Mouse (Mus musculus): ENCODE results near the gene Ssbp2.

Ssbp2 gene

DNA sequence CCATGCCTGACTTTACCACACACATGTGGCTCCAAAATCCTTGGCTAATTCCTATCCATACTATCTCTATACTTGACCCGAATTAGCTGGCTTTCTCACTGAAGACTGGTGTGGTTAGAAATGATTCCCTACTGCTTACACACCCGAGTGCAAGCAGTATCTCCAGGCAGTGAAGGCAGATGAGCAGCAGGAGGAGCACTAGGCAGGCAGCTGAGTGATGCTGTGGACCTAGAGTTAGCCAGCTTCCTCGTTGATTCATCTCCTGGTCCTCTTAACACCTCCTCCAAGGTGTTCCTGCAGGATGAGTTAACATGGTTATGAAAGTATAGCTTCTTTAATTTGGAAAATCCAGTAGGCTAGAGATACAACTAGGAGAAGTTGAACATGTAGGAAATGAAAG lies 213.2 kb downstream of the Ssbp2 start:
- in situ Hi-C loops (cut with MboI; ENCODE audit: low pct_unique_long_range_greater_than_20kb in 1 of 2, low sequenced_read_pairs in 2 of 2, unreplicated experiment in 1 of 2), result no loop called here

DNA sequence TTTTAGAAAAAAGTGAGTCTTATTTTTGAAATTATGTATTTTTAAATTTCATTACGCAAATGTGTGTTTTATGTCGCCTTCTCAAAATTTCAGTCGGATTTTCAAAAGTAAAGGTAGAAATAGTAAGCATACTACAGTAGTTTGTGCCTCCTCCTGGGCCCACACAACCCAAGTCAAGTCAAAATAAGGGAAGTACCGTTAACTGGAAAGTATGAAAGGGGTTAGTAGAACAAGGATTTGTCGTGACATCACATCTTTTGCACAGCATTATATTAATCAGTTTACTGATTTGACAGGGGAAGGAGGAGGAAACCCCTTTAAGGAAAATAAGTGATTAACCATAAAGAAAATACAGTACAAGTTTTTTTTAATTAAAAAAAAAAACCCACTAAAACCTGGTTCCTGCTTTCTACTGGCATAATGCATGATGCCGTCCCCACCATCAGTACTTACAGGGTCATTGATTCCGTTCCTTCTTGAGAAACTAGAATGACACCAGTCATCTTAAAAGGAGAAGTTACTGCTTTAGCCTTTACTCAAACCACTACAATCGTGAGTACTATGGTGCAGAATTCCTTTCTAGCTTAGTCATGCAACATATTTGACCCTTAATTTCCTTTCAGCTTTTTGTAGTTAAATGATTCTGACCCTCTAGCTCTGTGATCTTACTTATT lies 220.8 kb downstream of the Ssbp2 start:
- in situ Hi-C loops (cut with MboI; ENCODE audit: low pct_unique_long_range_greater_than_20kb in 1 of 2, low sequenced_read_pairs in 2 of 2, unreplicated experiment in 1 of 2), result loop anchor here in 1 of 2 experiments (25.0 kb wide), 1 partner anchor 744 kb away; no protein-coding TSS in a partner anchor

DNA sequence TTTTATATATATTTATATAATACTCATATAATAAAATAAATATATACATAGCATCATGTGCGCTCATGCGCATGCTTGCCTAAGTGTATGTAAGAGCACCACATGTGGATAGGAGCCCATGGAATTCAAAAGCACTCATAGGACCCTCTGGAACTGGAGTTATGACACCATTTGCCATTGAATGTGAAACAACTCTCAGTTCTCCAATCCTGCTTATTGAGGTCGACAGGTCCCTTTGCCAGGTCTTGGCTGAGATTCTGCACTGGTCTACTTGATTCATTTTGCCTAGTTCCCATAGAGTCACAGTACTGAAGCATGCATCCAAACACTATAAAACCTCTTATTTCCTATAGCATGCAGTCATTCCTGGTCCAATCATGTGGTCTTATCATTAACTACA lies 221.4 kb downstream of the Ssbp2 start:
- in situ Hi-C loops (cut with MboI; ENCODE audit: low pct_unique_long_range_greater_than_20kb in 1 of 2, low sequenced_read_pairs in 2 of 2, unreplicated experiment in 1 of 2), result loop anchor here in 1 of 2 experiments (25.0 kb wide), 1 partner anchor 744 kb away; no protein-coding TSS in a partner anchor

DNA sequence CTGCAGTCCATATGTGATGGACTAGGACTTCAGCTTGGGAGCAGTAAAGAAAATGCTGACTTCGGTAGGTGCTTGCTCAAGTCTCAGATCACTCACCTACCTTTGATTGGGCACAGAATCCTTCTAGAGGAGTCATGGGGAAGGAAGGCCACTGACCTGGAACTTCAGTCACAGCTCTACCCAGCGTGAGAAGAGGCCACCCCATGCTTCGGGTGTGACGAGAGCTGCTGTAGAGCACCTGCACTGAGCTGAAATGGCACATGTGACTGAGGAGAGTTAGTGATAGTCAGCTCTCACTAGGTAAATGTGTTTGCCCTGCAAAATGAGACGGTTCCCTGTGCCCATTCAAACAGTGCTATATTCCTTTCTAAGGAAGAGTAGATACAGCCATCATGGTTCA lies 230.0 kb downstream of the Ssbp2 start:
- in situ Hi-C loops (cut with MboI; ENCODE audit: low pct_unique_long_range_greater_than_20kb in 1 of 2, low sequenced_read_pairs in 2 of 2, unreplicated experiment in 1 of 2), result loop anchor here in 1 of 2 experiments (25.0 kb wide), 1 partner anchor 753 kb away; no protein-coding TSS in a partner anchor

DNA sequence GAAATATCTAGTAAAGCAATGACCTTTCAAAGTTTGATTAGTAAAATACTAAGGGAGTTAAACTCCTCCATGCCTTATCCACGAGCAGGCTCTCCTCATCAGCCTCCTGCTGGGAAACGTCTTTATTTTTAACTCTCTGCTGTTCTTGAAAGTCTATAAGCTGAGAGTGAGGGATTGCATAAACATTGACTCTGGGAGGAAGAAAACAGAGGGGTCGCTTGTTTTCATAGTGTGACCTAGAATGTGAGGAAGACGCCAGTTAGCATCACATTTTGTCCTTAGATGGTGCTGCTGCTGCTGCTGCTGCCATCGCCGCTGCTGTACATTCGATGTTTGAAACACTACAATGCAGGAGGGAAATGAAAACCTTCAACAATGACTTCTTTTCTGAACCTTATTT lies 233.5 kb downstream of the Ssbp2 start:
- in situ Hi-C loops (cut with MboI; ENCODE audit: low pct_unique_long_range_greater_than_20kb in 1 of 2, low sequenced_read_pairs in 2 of 2, unreplicated experiment in 1 of 2), result loop anchor here in 1 of 2 experiments (25.0 kb wide), 1 partner anchor 756 kb away; no protein-coding TSS in a partner anchor

DNA sequence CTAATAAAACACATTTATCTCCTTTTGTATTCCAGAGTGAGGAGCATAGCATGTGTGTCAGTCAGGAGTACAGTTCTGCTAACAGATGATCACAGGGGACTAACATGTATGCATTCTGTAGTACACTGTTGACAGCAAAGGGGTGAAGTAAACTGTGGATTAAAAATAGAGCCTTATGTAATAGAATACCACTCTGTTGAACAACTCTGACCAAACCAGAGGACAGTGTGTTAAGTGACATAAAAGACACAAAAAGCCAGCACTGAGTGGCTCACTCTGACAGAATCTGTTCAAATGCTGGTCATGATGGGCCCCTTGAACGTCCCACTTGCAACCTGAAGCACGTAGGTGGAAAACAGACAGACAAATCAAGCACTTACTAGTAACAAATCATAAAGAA lies 235.3 kb downstream of the Ssbp2 start:
- in situ Hi-C loops (cut with MboI; ENCODE audit: low pct_unique_long_range_greater_than_20kb in 1 of 2, low sequenced_read_pairs in 2 of 2, unreplicated experiment in 1 of 2), result loop anchor here in 1 of 2 experiments (25.0 kb wide), 1 partner anchor 758 kb away; no protein-coding TSS in a partner anchor

DNA sequence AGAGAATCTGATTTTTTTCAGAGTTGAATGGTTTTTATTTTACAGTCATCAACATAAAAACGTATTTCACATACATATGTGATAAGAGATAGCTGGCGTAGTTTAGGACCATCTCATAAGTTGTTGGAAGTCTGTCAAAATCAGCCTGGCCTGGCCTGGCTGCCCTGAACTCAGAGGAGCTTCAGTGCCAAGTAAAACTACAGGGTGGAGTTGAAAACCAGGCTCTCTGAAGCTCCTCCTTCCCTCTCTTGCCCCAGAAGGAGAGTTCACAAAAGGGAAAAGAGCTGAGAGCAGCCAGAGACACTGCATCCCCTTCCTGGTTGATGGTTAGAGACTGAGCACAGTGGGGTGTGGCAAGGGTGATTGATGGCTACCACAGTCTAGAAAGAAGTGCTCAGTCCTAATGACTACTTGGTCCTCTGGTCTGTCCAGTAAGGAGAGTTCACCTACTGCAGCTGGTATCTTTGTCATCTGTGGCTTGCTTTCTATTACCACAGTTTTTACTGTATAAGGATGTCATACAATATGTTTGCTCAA lies 236.1 kb downstream of the Ssbp2 start:
- in situ Hi-C loops (cut with MboI; ENCODE audit: low pct_unique_long_range_greater_than_20kb in 1 of 2, low sequenced_read_pairs in 2 of 2, unreplicated experiment in 1 of 2), result loop anchor here in 1 of 2 experiments (25.0 kb wide), 1 partner anchor 759 kb away; no protein-coding TSS in a partner anchor

DNA sequence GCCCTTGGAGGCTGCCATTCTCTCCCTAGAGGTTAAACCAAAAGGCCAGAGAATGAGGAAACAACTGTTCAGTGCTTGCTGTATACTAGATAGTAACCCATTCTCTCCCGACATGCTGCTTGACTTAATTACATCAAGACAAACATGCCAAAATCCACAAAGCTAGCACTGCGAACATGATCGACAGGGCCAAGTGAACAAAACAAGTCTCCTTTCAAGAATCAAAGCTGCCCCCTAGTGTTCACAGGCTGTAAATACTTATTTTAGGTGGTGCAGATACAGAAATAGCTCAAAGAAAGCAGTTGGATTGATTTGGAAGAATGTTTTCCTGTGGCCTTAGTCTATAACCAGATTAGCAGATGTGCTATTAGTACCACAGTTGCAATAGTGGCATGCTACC lies 236.9 kb downstream of the Ssbp2 start:
- in situ Hi-C loops (cut with MboI; ENCODE audit: low pct_unique_long_range_greater_than_20kb in 1 of 2, low sequenced_read_pairs in 2 of 2, unreplicated experiment in 1 of 2), result loop anchor here in 1 of 2 experiments (25.0 kb wide), 1 partner anchor 760 kb away; no protein-coding TSS in a partner anchor

DNA sequence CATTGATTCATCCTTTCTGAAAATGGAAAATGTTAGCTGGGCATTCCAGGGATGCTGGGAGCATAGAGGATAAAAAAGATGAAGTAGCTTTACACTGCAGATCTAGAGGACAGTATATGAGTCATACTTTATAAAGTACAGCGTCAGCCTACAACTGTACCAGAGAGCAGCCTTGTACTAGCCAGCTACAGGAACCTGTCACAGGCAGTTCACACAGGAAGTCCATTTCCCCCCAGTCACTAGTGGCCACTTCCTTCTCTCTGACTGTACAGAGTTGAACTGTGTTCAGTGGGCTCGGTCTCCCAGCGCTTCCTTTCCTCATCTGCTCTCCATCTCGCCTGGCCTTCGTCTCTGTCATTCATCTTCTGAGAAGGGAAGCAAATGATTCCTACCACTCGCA lies 242.3 kb downstream of the Ssbp2 start:
- in situ Hi-C loops (cut with MboI; ENCODE audit: low pct_unique_long_range_greater_than_20kb in 1 of 2, low sequenced_read_pairs in 2 of 2, unreplicated experiment in 1 of 2), result no loop called here

GRCm38 (mm10) chr13:91719487-91719886 lies 259.4 kb downstream of the Ssbp2 start:
- in situ Hi-C loops (cut with MboI; ENCODE audit: low pct_unique_long_range_greater_than_20kb in 1 of 2, low sequenced_read_pairs in 2 of 2, unreplicated experiment in 1 of 2), result no loop called here

DNA sequence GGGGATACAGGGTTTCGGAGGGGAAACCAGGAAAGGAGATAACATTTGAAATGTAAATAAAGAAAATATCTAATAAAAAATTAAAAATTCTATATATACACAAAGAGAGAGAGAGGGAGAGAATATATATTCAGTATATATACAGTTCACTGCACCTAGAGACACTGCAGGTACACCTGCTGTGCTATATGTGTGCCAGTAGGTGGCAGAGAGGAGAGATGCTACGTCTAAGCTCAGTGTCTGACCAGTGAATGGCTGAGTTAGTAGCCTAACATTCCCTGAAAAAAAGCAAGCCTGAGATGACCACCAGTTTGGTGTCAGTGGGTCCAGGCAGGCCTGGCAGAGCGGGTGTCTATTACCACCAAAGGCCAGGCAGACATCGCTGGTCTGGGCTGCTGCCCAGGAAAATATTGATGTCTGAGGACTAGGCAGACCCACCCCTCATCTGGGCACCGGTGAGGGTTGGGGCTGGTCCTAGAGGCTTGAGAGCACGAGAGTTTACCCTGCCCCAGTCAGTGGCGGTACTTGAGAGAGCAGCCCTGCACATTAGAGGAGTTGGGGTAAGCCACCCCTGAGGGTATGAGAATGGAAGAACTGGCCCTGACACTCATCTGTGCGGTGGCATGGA lies 263.1 kb downstream of the Ssbp2 start:
- in situ Hi-C loops (cut with MboI; ENCODE audit: low pct_unique_long_range_greater_than_20kb in 1 of 2, low sequenced_read_pairs in 2 of 2, unreplicated experiment in 1 of 2), result no loop called here

DNA sequence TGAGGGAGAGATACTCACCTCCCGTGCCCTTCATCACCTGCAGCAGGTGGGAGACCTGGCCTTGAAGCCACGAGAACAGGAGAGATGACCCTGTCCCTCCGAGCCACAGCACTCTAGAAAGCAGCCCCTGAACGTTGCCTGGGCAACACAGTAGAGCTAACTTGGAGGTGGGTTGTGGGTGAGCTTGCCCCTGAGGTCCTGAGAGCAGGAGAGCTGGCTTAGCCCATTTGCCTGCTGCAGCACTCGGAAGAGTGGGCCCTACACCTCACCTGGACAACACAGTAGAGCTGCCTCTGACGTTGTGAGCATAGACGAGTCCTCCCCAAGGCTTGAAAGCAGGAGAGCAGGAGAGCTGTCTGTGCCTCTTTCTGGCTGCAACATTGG lies 263.6 kb downstream of the Ssbp2 start:
- in situ Hi-C loops (cut with MboI; ENCODE audit: low pct_unique_long_range_greater_than_20kb in 1 of 2, low sequenced_read_pairs in 2 of 2, unreplicated experiment in 1 of 2), result no loop called here

DNA sequence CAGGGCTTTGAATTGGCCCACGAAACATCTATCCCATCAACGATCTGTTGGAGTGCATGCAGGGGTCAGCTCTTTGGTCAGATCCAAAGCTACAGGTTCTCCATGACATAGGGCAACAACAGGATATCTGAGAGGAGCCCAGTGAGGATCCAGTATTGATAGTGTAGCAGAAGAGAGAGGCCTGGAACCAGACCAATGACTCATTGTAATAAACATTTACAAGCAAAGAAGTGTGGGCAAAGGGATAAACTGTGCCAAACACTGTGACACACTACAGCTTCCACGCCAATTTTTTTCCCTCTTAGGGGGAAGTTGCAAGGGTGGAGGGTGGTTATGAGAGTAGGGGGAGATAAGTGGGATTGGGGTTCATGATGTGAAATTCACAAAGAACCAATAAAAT lies 264.1 kb downstream of the Ssbp2 start:
- in situ Hi-C loops (cut with MboI; ENCODE audit: low pct_unique_long_range_greater_than_20kb in 1 of 2, low sequenced_read_pairs in 2 of 2, unreplicated experiment in 1 of 2), result no loop called here

DNA sequence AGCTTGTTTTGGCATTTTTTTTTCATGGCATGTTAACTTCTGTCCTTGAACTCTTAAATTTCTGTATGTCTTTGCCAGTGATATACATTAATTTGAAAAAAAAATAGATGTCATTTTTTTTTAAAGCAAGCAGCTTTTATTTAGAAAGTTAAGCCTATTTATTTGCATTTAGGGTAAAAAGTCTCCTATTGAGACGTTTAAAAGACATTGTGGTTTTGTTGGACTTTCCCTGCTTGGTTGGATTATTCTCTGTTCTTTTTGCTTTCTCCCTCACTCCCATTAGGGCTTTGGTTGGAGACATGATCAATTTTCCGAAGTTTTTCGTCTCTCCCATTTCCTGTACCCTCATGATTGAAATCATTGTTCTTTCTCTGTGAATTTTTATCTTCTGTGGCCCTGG lies 265.0 kb downstream of the Ssbp2 start:
- in situ Hi-C loops (cut with MboI; ENCODE audit: low pct_unique_long_range_greater_than_20kb in 1 of 2, low sequenced_read_pairs in 2 of 2, unreplicated experiment in 1 of 2), result no loop called here

GRCm38 (mm10) chr13:91727899-91728298 lies 267.8 kb downstream of the Ssbp2 start:
- in situ Hi-C loops (cut with MboI; ENCODE audit: low pct_unique_long_range_greater_than_20kb in 1 of 2, low sequenced_read_pairs in 2 of 2, unreplicated experiment in 1 of 2), result no loop called here

DNA sequence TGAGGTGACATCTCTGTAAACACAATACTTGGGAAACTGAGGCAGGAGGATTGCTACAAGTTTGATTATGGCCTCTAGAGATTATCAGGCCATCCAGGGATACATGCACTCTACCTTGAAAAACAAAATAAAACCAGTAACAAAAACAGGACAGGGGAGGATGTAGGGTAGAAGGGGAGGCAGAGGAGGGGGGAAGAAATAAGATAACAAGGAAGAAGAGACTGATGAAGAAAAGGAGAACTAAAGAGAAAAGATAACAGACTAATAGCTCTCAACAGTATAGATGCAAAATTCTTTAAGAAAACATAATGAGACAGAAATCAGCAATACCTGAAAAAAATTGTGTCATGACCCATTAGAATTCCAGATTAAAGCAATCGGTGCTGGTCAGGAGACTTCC lies 277.1 kb downstream of the Ssbp2 start:
- in situ Hi-C loops (cut with MboI; ENCODE audit: low pct_unique_long_range_greater_than_20kb in 1 of 2, low sequenced_read_pairs in 2 of 2, unreplicated experiment in 1 of 2), result no loop called here

GRCm38 (mm10) chr13:91740851-91741250 lies 280.8 kb downstream of the Ssbp2 start:
- in situ Hi-C loops (cut with MboI; ENCODE audit: low pct_unique_long_range_greater_than_20kb in 1 of 2, low sequenced_read_pairs in 2 of 2, unreplicated experiment in 1 of 2), result no loop called here

GRCm38 (mm10) chr13:91741280-91742047 lies 281.4 kb downstream of the Ssbp2 start, which contains the start of gene Acot12:
Gene Acot12 (plus strand): TSS chr13:91741512.
- in situ Hi-C loops (cut with MboI; ENCODE audit: low pct_unique_long_range_greater_than_20kb in 1 of 2, low sequenced_read_pairs in 2 of 2, unreplicated experiment in 1 of 2), result no loop called here

GRCm38 (mm10) chr13:91743180-91743579 lies 283.1 kb downstream of the Ssbp2 start:
- in situ Hi-C loops (cut with MboI; ENCODE audit: low pct_unique_long_range_greater_than_20kb in 1 of 2, low sequenced_read_pairs in 2 of 2, unreplicated experiment in 1 of 2), result no loop called here
